In the genomic region with DNA sequence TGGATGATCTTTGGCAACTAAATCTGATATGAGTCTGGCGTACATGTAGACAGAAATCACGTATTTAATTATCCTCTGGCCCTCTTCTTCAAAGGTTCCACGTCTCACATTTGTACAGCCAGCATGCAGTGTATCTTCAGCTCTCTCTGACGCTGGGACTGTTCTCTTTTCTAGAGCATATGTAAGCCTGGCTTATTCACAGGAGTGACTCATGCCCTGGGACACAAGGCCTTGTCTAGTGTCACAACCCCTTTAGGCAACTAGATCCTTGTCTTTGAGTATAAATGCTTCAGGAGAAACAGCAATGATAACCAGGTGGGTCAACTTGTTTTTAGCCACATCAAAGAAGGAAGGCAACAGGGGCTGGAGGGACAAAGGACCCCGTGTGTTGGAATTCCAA, we compare ENCODE assay signal across 14 mouse cellular contexts.
"Had no signal": no experiment of that assay in that cellular context is flagged by ENCODE, and none has a peak within 500 bp of the region (broad histone marks: within the 10 kb centered on the region; RNA-seq: fewer than 3 reads in every experiment).

No protein-coding gene starts in this region.

- DNase-seq: gastrocnemius, postnatal 14 days; gastrocnemius, postnatal 36 days; heart, adult 11 months; heart, adult 2 months; heart, postnatal 14 days; heart, postnatal 36 days; kidney, adult 11 months; kidney, adult 2 months; kidney, adult 9 months; kidney, postnatal 14 days; kidney, postnatal 36 days; layer of hippocampus, adult 9-11 months; layer of hippocampus, postnatal 36 days; left cerebral cortex, postnatal 4 days had no signal
